Mouse (Mus musculus) liver, adult 2 months (tissue): ENCODE measurements around the gene Map3k5. TPM values are rescaled to one million over a fixed set of nuclear protein-coding genes. Genes with fewer than 3 reads are reported as not detected.

ENCODE experiments used
- DNase-seq: peaks from one replicate; pipeline ENCODE4 v3.0.0-alpha.2; 2011; ENCODE audit warnings: low read depth, low spot score; ENCODE audit errors: extremely low read depth
- H3K27ac ChIP-seq: fragments of 200-500 bp; replicated peaks from 2 replicates; pipeline ENCODE4 v1.5.1; 2012; ENCODE audit warnings: low read depth, mild to moderate bottlenecking, control low read depth, inconsistent platforms, low read length; ENCODE audit not compliant: insufficient read depth
- H3K27me3 ChIP-seq: fragments of 200-500 bp; 2 replicates; pipeline ENCODE4 v1.6.1; 2012; ENCODE audit warnings: mild to moderate bottlenecking, moderate library complexity, low read length, inconsistent platforms; ENCODE audit not compliant: control insufficient read depth, insufficient read depth
- H3K36me3 ChIP-seq: fragments of 200-500 bp; 2 replicates; pipeline ENCODE4 v1.6.1; 2012; ENCODE audit warnings: low read length, inconsistent platforms; ENCODE audit not compliant: control insufficient read depth, insufficient read depth
- H3K4me1 ChIP-seq: fragments of 200-500 bp; 2 replicates; pipeline ENCODE4 v1.6.1; 2011; ENCODE audit warnings: low read length; ENCODE audit not compliant: control insufficient read depth, insufficient read depth
- H3K4me3 ChIP-seq: fragments of 200-500 bp; 2 replicates; pipeline ENCODE4 v1.5.1; 2011; ENCODE audit warnings: low read depth, mild to moderate bottlenecking, control low read depth, low read length, moderate library complexity; ENCODE audit not compliant: insufficient read depth
- H3K79me2 ChIP-seq: fragments of 200-500 bp; 2 replicates; pipeline ENCODE4 v1.6.1; 2012; ENCODE audit warnings: inconsistent platforms, mild to moderate bottlenecking, low read length, moderate library complexity; ENCODE audit not compliant: control insufficient read depth, insufficient read depth
- H3K9ac ChIP-seq: fragments of 200-500 bp; 2 replicates; pipeline ENCODE4 v1.6.1; 2012; ENCODE audit warnings: low read depth, mild to moderate bottlenecking, control low read depth, inconsistent platforms, low read length
- CTCF ChIP-seq: fragments of 200-500 bp; IDR thresholded peaks from 2 replicates; pipeline ENCODE4 v1.5.1; 2011; ENCODE audit warnings: low read depth, low read length, control low read depth
- POLR2A ChIP-seq: fragments of 200-500 bp; IDR thresholded peaks from 2 replicates; pipeline ENCODE4 v1.6.1; 2011; ENCODE audit warnings: low read length, control low read depth; ENCODE audit not compliant: insufficient read depth; ENCODE audit errors: extremely low read depth
- WGBS: fragments of 180-500 bp; shearing (Covaris S2); methylation state at CpG from one replicate; pipeline ENCODE4 v1.1.7; 2018; 5-methylcytosine and 5-hydroxymethylcytosine counted together
- polyA plus RNA-seq: library from polyadenylated mRNA; depleted of rRNA; stranded (reverse); fragments of >200 nt; gene quantifications from 2 replicates; pipeline ENCODE4 v1.2.3, GENCODE M21; 2012
- total RNA-seq: library from RNA; depleted of rRNA; stranded (reverse); fragments of >200 nt; gene quantifications from 2 replicates; pipeline ENCODE4 v1.2.3, GENCODE M21; 2014

Gene Map3k5
- total and polyA plus RNA-seq, 2 experiments = 2.9 to 25.4 TPM

DNA sequence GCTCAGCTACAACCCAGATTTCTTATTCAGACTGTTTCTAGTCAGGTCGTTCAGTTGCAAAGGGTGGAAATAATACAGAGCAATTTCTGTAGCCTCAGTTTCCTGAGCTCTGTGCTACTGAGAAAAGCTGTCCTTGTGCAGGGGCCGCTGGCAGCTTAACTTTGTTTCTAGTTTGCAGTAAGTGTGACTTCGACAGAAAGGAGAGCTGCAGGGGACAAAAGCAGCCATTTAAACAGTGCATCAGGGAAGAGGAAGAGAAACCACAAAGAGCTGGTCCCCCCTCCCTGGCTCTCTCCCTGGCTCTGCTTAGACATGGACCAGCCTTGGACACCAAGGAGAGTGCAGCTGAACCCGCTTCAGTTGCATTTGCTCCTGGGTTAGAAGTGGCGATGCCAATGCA is 68.7 kb downstream of the Map3k5 start:
- Histone ChIP-seq H3K4me3 (no peak overlapping the region), H3K79me2 (peaks cover 8% of the 10 kb centered on the region; the same call in 1 of the 2 replicates), H3K27ac (no peak overlapping the region), H3K36me3 (peaks cover 2% of the 10 kb centered on the region; the same call in 1 of the 2 replicates), H3K9ac (no peak overlapping the region), H3K27me3 (no peaks in the 10 kb centered on the region), H3K4me1 (peaks cover 8% of the 10 kb centered on the region; the same call in 1 of the 2 replicates)
- WGBS = 83% methylated on average over 5 of the region's 5 CpGs
- TF ChIP-seq POLR2A (no peak), CTCF (no peak)
- no peak for DNase-seq

DNA sequence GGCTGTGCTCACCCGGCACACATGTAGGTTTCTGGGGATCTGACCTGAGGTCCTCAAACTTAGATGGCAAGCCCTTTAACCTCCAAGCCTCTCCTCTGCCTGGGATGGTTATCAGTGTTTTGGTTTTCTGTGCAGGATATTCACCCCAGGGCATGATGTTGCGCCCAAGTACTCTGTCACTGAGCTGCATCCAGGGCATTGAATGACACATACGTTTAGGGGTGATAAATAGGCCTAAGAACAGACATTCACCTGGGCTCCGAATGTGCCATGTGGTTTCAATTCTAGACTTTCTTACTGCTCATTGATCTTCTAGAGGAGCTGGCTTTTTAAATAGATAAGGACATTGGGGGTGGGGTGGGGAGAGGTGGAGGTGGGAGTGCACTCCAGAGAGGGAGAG is 70.5 kb downstream of the Map3k5 start:
- TF ChIP-seq CTCF (no peak), POLR2A (no peak)
- Histone ChIP-seq H3K36me3 (peaks cover 2% of the 10 kb centered on the region; the same call in 1 of the 2 replicates), H3K4me1 (peaks cover 7% of the 10 kb centered on the region; the same call in 1 of the 2 replicates), H3K27me3 (no peaks in the 10 kb centered on the region), H3K4me3 (no peak overlapping the region), H3K9ac (no peak overlapping the region), H3K79me2 (peaks cover 5% of the 10 kb centered on the region; the same call in 1 of the 2 replicates), H3K27ac (no peak overlapping the region)
- DNase-seq = no peak
- WGBS = 84% methylated on average over 4 of the region's 4 CpGs

DNA sequence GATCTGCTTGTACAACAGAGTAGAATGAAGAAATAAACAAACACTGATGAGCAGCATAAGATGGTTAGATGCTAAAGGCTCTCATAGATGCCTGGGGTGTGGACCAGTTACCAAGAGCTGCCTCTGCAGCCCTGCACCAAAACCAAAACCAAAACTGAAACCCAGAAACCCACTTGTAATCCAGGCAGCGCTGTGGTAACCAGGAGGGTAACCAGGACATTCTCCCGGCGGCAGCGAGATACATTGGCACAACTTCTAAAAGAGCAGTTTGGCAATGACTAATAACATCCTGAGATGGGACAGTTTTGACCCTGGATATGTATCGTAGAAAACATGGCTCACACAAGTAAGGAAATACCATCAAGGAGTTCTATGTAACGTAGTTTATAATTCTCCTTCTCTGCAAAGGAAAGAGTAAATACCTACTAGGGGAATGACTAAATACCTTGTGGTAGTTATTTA is 71.2 kb downstream of the Map3k5 start:
- Histone ChIP-seq H3K36me3 (peaks cover 2% of the 10 kb centered on the region; the same call in 1 of the 2 replicates), H3K27ac (no peak overlapping the region), H3K9ac (no peak overlapping the region), H3K27me3 (no peaks in the 10 kb centered on the region), H3K4me3 (no peak overlapping the region), H3K79me2 (peaks cover 5% of the 10 kb centered on the region; the same call in 1 of the 2 replicates), H3K4me1 (peaks cover 7% of the 10 kb centered on the region; the same call in 1 of the 2 replicates)
- peak; percentile 55 for DNase-seq
- WGBS = 21% methylated on average over 6 of the region's 6 CpGs
- TF ChIP-seq CTCF = no peak

DNA sequence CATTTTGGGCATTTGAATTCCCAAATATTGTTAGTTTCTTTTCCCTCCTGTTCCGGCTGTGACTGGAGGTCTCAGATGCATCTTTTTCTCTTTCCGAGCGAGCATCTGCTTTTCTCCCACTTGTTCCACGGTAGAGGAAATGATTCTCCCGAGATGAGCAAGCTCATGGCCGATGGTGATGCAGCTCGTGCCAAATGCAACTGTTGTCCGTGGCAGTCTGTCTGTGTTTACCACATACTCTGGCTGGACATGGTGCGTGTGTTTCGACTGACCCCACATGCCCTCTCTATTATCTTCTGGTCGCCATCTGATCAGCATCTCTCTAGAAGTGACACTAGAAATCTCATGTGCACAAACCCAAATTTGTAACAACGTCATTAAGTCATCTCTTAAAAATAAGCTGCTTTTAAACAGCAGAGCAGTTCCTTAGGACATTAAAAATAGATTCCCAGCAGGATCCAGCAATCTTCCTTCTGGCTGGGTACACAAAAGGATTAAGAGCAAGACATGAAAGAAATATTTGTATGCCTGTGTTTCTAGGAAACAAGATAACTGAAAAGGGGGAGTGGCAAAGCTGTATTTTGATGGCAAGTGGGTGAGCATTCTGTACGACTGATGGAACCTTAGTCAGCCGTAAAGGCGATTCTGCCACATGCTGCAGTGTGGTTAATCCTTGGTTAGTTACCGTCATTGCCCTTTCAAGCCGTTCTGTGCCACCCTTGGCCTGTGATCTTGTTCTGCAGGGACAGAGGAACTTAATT is 72.2 kb downstream of the Map3k5 start:
- no peak overlapping the region for H3K27ac ChIP-seq
- peaks cover 7% of the 10 kb centered on the region; the same call in 1 of the 2 replicates for H3K4me1 ChIP-seq
- H3K79me2 ChIP-seq = peaks cover 5% of the 10 kb centered on the region; the same call in 1 of the 2 replicates
- H3K4me3 ChIP-seq = no peak overlapping the region
- peaks cover 2% of the 10 kb centered on the region; the same call in 1 of the 2 replicates for H3K36me3 ChIP-seq
- no peak overlapping the region for H3K9ac ChIP-seq
- H3K27me3 ChIP-seq = no peaks in the 10 kb centered on the region
- WGBS = 75% methylated on average over 17 of the region's 17 CpGs
- no peak for DNase-seq
- TF ChIP-seq POLR2A (no peak), CTCF (no peak)

DNA sequence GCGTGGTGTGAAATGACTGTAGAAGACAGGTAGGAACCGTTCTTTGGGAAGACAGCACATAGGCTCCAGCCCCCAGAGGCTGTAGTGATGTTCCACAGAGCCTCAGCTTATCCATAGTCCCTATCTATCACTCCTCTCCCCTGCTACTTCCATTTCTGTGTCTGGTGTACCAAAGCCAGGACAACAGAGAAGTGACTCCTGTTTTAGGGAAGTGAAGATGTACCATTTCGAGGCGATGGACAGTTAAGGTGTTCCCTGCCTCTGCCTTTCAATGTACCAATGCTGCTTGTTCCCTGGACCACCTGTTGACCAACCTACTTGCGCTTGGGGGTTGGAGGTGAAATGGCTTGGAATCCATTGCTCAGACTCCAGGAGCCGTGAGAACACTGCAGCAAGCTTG is 75.0 kb downstream of the Map3k5 start:
- TF ChIP-seq POLR2A (no peak), CTCF (no peak)
- 92% methylated on average over 6 of the region's 6 CpGs for WGBS

DNA sequence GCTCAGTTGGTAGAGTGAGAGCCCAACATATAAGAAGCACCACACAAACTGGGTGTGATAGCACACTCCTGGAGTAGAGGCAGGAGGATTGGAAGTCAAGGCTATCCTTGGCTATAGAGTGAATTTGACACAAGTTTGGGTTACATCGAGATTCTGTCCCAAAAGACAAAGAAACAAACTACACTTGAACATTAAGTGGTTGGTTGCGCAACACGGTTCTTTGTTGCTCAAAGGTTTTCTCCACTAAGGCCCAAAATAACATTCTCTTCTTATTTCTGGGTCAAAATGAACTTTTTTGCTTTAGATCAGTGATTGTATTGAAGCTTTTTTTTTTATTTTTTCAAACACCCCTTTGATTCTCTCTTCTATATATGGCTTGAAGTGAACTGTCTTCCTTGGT is 75.7 kb downstream of the Map3k5 start:
- no peaks in the 10 kb centered on the region for H3K36me3 ChIP-seq
- H3K4me3 ChIP-seq = no peak overlapping the region
- no peak for DNase-seq
- H3K9ac ChIP-seq = no peak overlapping the region
- peaks cover 3% of the 10 kb centered on the region; the same call in 1 of the 2 replicates for H3K79me2 ChIP-seq
- WGBS = 83% methylated on average over 3 of the region's 3 CpGs
- no peaks in the 10 kb centered on the region for H3K27me3 ChIP-seq
- H3K27ac ChIP-seq = no peak overlapping the region
- no peak for TF ChIP-seq CTCF
- TF ChIP-seq POLR2A = no peak
- 0 out of 2 replicates have a peak, but pooled peaks cover under 1% of the 10 kb centered on the region for H3K4me1 ChIP-seq

More for the DNA sequence above, 75.0 kb downstream of the Map3k5 start:
- H3K27ac ChIP-seq = no peak overlapping the region
- no peak for DNase-seq
- no peak overlapping the region for H3K9ac ChIP-seq
- H3K79me2 ChIP-seq = peaks cover 3% of the 10 kb centered on the region; the same call in 1 of the 2 replicates
- H3K4me1 ChIP-seq = peaks cover 5% of the 10 kb centered on the region; the same call in 1 of the 2 replicates
- no peaks in the 10 kb centered on the region for H3K36me3 ChIP-seq
- H3K27me3 ChIP-seq = no peaks in the 10 kb centered on the region
- H3K4me3 ChIP-seq = no peak overlapping the region
